Mouse (Mus musculus) cerebellum, adult 2 months (tissue): ENCODE measurements at regions not wholly inside any gene's neighbourhood (a gene's known extent, or its start where the extent isn't known, plus 50 kb on each side); places are given as distances from the start of the nearest gene placed in this dataset.

ENCODE experiments used
- CTCF ChIP-seq: fragments of 200-500 bp; IDR thresholded peaks from 2 replicates; pipeline ENCODE4 v1.5.1; 2011; ENCODE audit warnings: low read depth, mild to moderate bottlenecking, control low read depth, low read length, moderate library complexity, borderline replicate concordance; ENCODE audit not compliant: insufficient read depth
- POLR2A ChIP-seq: fragments of 200-500 bp; IDR thresholded peaks from 2 replicates; pipeline ENCODE4 v1.6.1; 2011; ENCODE audit warnings: low read length, control low read depth, borderline replicate concordance; ENCODE audit not compliant: insufficient read depth

GRCm38 (mm10) chr5:29025045-29025444, 170.7 kb upstream of the Rnf32 start:
- TF ChIP-seq POLR2A, result no peak
- no peak for TF ChIP-seq CTCF
